Mouse (Mus musculus): ENCODE data around the gene Hdac9.
A peak's percentile ranks its signal among the peaks of the same experiment; 100 is the strongest.

Hdac9 gene

DNA sequence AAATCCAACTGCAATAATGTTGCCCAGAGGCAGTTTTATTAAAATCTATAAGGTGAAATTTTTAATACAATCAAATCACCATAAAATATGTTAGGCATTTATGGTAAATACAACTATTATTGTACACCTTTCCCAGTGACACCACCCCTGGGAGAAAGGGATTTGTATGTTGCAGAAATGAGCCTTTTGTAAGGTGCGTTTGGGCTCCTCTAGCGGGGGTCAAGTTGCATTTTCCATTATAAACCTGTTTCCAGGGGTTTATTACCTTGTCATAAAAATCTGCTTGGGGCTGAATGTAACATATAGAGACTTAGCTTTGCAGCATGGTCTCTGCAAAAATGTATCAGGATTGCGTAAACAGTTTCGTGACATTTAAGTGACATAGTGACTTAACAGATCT is 312.4 kb downstream of the Hdac9 start:
- DNase-seq (ENCODE audit: low spot score in 2 of 2): no peak

DNA sequence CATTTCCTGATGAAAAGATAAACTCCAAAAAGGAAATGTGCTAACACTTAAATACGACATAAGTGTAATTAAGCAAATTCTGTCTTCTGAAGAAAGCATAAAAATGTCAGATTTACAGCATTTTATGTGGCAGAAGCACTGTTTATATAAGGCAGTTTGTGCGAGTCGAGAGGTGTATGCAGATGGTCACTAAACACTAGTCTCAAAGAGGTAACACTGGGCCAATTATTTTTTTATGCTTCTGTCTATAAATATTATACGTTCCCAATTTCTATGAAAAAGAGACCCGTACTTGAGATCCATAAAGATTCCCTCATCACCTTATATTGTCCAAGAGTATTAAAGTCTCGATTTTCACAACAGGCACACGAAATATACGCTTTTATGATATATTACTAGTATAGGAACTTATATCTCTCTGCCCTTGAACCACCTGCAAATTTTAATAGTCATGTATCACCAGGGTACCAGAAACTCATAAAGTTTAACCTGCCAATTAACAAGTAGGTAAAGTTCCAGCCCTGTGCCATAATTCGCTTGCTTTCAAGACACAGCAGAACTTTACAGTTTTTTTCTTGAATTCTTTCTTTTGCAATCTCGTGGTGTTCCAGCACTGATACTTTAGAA is 322.6 kb downstream of the Hdac9 start:
- DNase-seq (ENCODE audit: low spot score in 2 of 2): no peak

DNA sequence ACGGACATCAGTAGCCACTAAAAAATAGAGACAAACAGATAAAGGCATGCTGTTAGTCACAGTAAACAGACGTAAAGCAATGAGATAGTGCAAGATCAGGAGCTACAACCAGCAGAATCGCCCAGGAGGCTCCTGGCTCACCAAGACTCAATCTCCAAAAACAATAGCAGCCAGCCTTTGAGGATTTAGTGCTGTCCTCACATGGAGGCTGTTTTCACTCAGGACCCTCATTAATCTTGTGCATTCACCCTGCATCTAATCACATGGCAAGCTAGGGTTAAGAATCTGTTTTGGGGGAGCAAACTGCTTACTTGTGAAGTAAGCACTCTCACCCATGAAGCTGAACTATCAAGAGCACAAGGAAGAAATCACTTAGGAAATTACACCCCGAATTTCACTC is 329.7 kb downstream of the Hdac9 start:
- DNase-seq (ENCODE audit: low spot score in 2 of 2): no peak

- DNase-seq (ENCODE audit: low spot score in 2 of 2): no peak
These were observed 334.4 kb downstream of the Hdac9 start for GRCm38 (mm10) chr12:34582522-34582921.

DNA sequence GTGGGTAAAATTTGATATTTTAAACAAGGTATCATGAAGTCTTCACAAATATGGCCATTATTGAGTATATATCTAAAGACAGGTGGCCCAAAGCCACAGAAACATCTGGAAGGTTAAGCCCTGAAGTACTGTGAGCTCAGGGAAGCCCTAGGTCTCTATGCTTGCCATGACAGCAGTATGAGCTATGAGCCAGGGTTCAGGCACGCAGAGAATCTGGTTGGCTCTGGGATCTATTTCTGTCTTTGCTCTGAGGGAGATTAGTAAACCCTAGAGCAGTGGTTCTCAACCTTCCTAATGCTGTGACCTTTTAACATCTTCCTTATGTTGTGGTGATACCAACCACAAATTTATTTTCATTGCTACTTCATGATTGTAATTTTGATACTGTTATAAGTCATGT is 337.7 kb downstream of the Hdac9 start:
- DNase-seq (ENCODE audit: low spot score in 2 of 2): no peak

GRCm38 (mm10) chr12:34571069-34571468 is 345.8 kb downstream of the Hdac9 start:
- DNase-seq (ENCODE audit: low spot score in 2 of 2): no peak

DNA sequence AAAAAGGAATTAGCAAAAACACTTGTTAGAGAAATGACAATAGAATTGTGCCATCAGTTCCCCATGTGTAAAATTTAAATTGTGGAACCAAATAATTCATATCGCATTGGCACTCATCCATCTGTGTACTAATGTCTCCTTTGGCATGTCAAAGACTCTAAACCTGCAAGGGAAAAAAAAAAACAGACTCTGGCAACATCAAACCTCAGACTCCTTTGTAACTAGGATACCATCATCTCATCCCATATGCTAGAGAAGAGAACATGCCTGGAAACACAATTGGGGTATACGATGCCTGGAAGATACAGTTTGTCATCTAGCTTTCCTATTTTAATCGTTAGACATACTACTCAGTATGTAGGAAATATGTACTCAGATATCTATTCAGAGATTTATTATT is 347.4 kb downstream of the Hdac9 start:
- DNase-seq (ENCODE audit: low spot score in 2 of 2): no peak

DNA sequence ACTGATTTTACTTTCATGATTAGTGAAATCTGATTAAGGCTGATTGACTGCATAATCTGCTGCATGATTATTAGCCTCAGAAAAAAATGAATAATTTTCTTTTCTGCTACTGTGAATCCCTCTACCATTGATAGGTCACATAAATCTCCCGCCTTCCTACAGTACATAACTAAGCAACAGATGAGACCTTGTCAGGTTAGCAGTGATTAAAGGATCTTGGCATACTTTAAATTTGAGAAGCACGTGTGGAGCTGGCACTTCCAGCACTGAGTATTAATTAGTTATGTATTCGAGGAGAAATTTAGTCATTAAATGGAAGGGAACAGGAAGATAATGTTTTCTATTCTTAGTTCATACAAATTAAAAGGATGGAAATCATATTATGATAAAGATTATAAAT is 347.8 kb downstream of the Hdac9 start:
- no peak for DNase-seq (ENCODE audit: low spot score in 2 of 2)

- DNase-seq (ENCODE audit: low spot score in 2 of 2): no peak
These were observed 354.6 kb downstream of the Hdac9 start for GRCm38 (mm10) chr12:34562331-34562730.

GRCm38 (mm10) chr12:34559001-34559400 is 357.9 kb downstream of the Hdac9 start:
- no peak for DNase-seq (ENCODE audit: low spot score in 2 of 2)

- DNase-seq (ENCODE audit: low spot score in 2 of 2): no peak
These were observed 362.1 kb downstream of the Hdac9 start for GRCm38 (mm10) chr12:34554803-34555202.

DNA sequence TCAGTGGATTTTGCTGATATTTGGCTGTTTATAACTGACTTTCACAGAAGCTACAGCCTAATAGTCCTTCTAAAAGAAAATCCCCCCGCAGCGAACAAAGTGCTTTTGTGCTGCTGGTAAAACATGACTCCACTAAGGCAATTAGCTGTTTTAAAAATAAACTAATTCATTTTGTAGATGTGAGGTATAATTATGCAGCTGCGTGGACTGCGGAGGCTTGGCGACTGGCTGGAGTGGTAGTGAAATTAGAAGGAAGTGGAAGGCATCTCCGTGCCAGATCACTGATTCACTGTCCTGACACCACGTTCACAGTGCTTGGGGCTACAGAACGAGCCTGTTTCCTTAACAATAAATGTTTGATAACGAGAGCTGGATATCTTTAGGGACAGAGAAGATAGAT is 366.6 kb downstream of the Hdac9 start:
- DNase-seq (ENCODE audit: low spot score in 2 of 2): no peak

DNA sequence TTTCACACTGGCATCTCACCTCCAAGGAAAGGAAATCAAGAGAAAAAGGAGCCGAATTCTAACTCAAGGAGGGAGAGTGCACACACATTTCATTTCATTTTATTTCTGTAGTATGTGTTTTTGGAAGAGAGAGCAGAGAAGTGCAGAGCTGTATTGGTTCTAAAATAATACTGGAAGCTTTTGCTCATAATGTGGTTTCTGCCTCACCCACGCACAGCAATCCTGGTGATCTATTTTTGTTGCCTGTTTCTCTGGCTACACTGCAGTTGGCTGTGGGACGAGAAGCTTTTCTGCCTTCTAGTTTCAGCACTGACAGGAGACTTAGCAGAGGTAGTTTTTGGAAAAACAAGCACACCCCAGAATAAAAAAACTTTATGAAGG is 387.7 kb downstream of the Hdac9 start:
- DNase-seq (ENCODE audit: low spot score in 2 of 2): peak; percentile 46 to 54

DNA sequence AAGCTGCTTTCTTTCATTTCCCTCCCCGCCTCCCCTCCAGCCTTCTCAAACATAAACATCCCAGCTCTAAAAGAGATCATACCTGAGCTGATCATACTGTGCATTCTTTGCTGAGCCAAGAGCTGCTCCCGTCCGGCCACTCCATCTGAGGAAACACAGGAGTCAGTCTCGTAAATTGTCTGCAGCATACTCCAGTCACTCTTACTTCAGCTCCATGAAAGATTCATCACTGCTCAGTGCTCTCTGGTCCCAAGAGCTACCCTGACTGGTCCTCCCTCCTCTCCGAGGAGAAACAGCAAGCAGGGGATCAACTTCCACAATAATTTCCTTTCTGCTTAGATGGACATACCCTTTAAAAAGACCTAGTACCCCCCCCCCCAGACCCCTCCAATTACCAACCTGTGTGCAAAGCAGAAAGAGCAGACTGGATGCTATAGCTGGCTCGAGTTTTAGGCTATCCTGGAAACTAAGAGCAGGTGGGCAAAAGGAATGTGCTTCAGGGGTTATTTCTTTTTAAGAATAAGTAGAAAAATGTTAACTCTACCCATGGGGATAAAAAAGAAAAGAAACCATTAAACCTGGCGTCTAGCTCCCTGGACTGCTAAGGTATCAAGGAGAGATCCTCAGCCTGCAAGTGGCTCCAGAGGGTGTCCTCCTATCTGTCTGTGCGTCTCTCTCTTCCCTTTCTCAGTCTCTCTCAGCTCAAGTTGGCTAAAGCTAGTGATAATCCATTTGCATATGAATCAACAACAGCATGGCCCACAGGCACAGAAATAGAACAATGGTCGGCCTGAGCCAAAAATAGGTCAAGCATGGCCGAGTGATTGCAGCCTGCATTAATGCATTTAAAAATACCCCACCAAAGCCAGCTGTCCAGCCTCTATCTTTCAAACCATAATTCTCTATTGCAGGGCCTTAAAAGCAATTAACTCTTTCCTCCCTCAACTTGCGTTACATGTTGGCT is 388.4 kb downstream of the Hdac9 start:
- peak in 1 of 2 experiments; percentile 49 for DNase-seq (ENCODE audit: low spot score in 2 of 2)

DNA sequence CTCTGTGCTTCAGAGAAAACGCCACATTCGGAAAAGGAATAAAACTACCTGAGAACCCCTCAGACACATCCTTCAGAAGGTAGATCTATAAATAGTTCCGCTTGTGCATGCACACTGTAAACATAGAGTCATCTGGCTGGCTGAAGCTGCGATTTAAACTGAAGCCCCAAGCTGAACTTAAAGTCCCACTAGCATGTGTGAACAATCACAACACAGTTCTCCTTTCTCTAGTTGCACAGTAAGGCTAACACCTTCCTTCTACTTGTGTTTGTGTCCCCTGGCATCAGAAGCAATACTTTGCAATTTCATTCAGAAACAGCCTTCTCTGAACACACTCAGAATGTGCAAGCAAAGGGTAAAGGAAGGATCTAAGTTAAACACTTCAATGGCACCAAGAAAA is 389.1 kb downstream of the Hdac9 start:
- no peak for DNase-seq (ENCODE audit: low spot score in 2 of 2)

DNA sequence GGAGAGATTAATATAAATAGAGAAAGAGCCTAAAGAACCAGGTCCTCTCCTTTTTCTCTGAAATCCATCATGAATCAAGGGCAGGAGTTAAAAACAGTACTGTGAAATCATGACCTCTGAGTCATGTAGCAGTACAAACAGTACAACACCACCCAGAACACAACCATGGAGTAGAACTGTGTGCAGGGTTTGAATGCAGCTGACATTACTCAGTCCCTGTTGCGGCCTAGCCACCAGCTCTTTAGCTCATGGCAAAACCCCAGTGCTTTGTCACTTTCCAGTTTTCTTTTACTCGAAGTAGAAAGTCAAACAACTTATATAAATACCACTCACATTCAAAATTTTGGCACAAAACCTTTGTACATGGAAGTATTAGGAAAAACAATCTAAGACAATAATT is 395.4 kb downstream of the Hdac9 start:
- DNase-seq (ENCODE audit: low spot score in 2 of 2): no peak

- DNase-seq (ENCODE audit: low spot score in 2 of 2): no peak
These were observed 399.9 kb downstream of the Hdac9 start for GRCm38 (mm10) chr12:34516769-34517562.

GRCm38 (mm10) chr12:34506345-34506744 is 410.6 kb downstream of the Hdac9 start:
- DNase-seq (ENCODE audit: low spot score in 2 of 2): no peak

GRCm38 (mm10) chr12:34498751-34499626 is 417.9 kb downstream of the Hdac9 start:
- no peak for DNase-seq (ENCODE audit: low spot score in 2 of 2)

GRCm38 (mm10) chr12:34498331-34498730 is 418.6 kb downstream of the Hdac9 start:
- no peak for DNase-seq (ENCODE audit: low spot score in 2 of 2)

DNA sequence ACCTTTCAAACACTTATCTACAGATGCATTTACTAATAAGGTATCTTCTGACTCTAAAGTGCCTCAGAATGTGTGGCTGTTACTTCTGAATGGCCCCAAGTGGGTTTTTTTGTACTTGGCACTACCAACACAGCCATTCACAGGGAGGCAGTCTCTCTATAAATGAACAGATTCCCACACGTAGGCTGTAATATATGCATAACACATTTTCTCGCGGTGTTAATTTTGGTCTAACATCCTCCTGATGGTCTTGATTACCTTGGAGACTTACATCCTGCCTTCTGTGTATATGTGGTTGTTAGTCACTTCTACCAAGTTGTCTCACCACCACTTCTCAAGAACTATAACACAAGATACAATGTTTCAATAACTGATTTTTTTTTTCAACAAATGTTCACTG is 419.2 kb downstream of the Hdac9 start:
- DNase-seq (ENCODE audit: low spot score in 2 of 2): no peak

Data from frontal cortex, postnatal 14 days (tissue).